Mouse (Mus musculus) liver, embryonic 11.5 days (tissue): ENCODE data around the gene Sema3b. TPM values are rescaled to one million over a fixed set of nuclear protein-coding genes. Genes with fewer than 3 reads are reported as not detected.
A peak's percentile ranks its signal among the peaks of the same experiment; 100 is the strongest.

Experiments
- ATAC-seq: fragments of 200-750 bp; cut with Nextera tagmentation; replicated peaks from 2 replicates; pipeline ENCODE4 v1.8.0; 2017; ENCODE audit warnings: moderate number of reproducible peaks, mild to moderate bottlenecking, moderate TSS enrichment, moderate library complexity; ENCODE audit not compliant: low FRiP score
- DNase-seq: peaks from one replicate; pipeline ENCODE4 v3.0.0-alpha.2; 2017; ENCODE audit warnings: low spot score
- H3K27ac ChIP-seq: fragments of 300-500 bp; sonication (generic); 2 replicates; pipeline ENCODE4 v1.5.1; 2014; ENCODE audit warnings: mild to moderate bottlenecking, low read depth, low read length, control low read depth
- H3K27me3 ChIP-seq: fragments of 300-500 bp; sonication (generic); replicated peaks from 2 replicates; pipeline ENCODE4 v1.6.1; 2014; ENCODE audit warnings: low read length, mixed read lengths; ENCODE audit not compliant: control insufficient read depth, insufficient read depth
- H3K36me3 ChIP-seq: fragments of 300-500 bp; sonication (generic); 2 replicates; pipeline ENCODE4 v1.6.1; 2014; ENCODE audit warnings: mild to moderate bottlenecking, low read length, moderate library complexity, mixed read lengths; ENCODE audit not compliant: control insufficient read depth, insufficient read depth
- H3K4me1 ChIP-seq: fragments of 300-500 bp; sonication (generic); replicated peaks from 2 replicates; pipeline ENCODE4 v1.6.1; 2014; ENCODE audit warnings: low read length, mixed read lengths; ENCODE audit not compliant: control insufficient read depth, insufficient read depth
- H3K4me2 ChIP-seq: fragments of 300-500 bp; sonication (generic); 2 replicates; pipeline ENCODE4 v1.6.1; 2014; ENCODE audit warnings: mild to moderate bottlenecking, control low read depth, moderate library complexity
- H3K4me3 ChIP-seq: fragments of 300-500 bp; sonication (generic); 2 replicates; pipeline ENCODE4 v1.5.1; 2014; ENCODE audit warnings: low read depth, low read length, control low read depth
- H3K9ac ChIP-seq: fragments of 300-500 bp; sonication (generic); 2 replicates; pipeline ENCODE4 v1.6.1; 2014; ENCODE audit warnings: low read depth, low read length, control low read depth
- H3K9me3 ChIP-seq: fragments of 300-500 bp; sonication (generic); 2 replicates; pipeline ENCODE4 v1.6.1; 2016; ENCODE audit warnings: low read length, inconsistent platforms, mixed read lengths; ENCODE audit not compliant: control insufficient read depth
- WGBS: fragments of 180-500 bp; shearing (Covaris S2); extraction: QIAGEN DNeasy Blood & Tissue Kit; methylation state at CpG from one replicate; pipeline ENCODE4 v1.1.7; 2014; 5-methylcytosine and 5-hydroxymethylcytosine counted together
- polyA plus RNA-seq: library from polyadenylated mRNA; unstranded; fragments of >200 nt; fragmentation: Nextera tagmentation; extraction: Ambion mirVana; gene quantifications from 2 replicates; pipeline ENCODE4 v1.2.1, GENCODE M21; 2014

Gene Sema3b
- polyA plus RNA-seq, 1 experiment from 2014 or later, result 0.63 TPM

DNA sequence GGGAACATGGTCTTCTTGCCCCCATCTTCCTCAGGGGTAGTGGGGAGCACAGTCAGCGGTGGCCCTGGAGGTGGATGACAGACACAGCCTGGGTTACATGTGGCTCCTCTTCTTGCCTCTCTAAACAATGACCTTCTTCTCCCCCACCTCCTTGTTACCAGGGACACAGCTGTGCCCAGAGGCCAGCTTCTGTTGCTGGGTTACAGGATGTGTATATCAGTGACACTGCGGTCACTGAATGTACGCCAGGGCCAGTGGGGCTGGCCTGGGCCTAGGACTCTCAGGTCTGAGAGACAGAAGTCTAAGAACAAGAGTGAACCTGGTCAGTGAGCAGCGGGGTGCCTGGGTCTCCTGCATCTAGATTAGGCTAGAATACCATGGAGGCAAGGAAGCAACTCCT lies 6.0 kb upstream of the Sema3b start:
- Histone ChIP-seq H3K27me3 (no peaks in the 10 kb centered on the region), H3K4me1 (peaks cover 32% of the 10 kb centered on the region), H3K9ac (no peak overlapping the region), H3K4me3 (no peak overlapping the region), H3K9me3 (no peaks in the 10 kb centered on the region), H3K36me3 (peaks cover 34% of the 10 kb centered on the region), H3K27ac (no peak overlapping the region), H3K4me2 (no peak overlapping the region)
- DNase-seq (no peak), ATAC-seq (no peak)
- 89% methylated on average over 4 of the region's 4 CpGs for WGBS

DNA sequence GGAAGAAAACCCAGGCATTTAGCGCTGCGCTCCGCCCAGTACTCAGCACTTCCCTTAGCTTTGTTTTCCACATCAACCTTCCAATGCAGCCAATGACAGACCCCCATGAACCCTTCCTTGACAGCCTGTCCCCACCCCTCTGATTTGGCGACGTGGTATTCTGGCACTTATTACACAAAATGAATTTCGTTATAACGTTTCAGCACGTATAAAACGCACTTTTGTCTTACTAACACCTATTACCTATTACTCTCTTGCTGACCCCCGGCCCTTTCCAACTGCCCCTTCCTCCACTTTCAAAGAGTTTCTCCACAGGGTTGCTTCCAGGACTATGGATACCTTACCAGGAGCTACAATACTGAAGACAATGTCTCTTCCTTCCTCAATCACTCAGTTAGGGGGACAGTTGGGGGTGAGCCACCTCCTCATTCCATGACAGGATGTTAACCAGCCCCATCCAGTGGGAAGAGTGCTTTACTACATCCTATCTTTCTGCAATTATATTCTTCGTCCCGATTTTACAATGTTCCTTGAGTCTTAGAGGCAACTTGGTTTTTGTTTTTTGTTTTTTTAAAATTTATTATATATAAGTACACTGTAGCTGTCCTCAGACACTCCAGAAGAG lies 4.0 kb upstream of the Sema3b start:
- Histone ChIP-seq H3K4me1 (peaks cover 26% of the 10 kb centered on the region), H3K9ac (peak overlapping the region; percentile 68; the same call in 1 of the 2 replicates), H3K4me2 (peak overlapping the region; percentile 87), H3K4me3 (peak overlapping the region; percentile 56), H3K9me3 (no peaks in the 10 kb centered on the region), H3K36me3 (peaks cover 27% of the 10 kb centered on the region), H3K27ac (peak overlapping the region; percentile 70), H3K27me3 (no peaks in the 10 kb centered on the region)
- DNase-seq, result no peak
- 0 out of 2 replicates have a peak, but pooled peaks have one; percentile 18 for ATAC-seq
- 12% methylated on average over 12 of the region's 12 CpGs for WGBS

GRCm38 (mm10) chr9:107612191-107612944 lies 3.3 kb upstream of the Sema3b start:
- peak; percentile 99 for DNase-seq
- Histone ChIP-seq H3K4me2 (peak overlapping the region; percentile 87), H3K4me1 (peaks cover 29% of the 10 kb centered on the region), H3K9ac (peak overlapping the region; percentile 68), H3K4me3 (peak overlapping the region; percentile 56), H3K9me3 (no peaks in the 10 kb centered on the region), H3K27me3 (no peaks in the 10 kb centered on the region), H3K36me3 (peaks cover 24% of the 10 kb centered on the region), H3K27ac (peak overlapping the region; percentile 70)
- ATAC-seq, result peak; percentile 93
- 7% methylated on average over 44 of the region's 48 CpGs for WGBS

DNA sequence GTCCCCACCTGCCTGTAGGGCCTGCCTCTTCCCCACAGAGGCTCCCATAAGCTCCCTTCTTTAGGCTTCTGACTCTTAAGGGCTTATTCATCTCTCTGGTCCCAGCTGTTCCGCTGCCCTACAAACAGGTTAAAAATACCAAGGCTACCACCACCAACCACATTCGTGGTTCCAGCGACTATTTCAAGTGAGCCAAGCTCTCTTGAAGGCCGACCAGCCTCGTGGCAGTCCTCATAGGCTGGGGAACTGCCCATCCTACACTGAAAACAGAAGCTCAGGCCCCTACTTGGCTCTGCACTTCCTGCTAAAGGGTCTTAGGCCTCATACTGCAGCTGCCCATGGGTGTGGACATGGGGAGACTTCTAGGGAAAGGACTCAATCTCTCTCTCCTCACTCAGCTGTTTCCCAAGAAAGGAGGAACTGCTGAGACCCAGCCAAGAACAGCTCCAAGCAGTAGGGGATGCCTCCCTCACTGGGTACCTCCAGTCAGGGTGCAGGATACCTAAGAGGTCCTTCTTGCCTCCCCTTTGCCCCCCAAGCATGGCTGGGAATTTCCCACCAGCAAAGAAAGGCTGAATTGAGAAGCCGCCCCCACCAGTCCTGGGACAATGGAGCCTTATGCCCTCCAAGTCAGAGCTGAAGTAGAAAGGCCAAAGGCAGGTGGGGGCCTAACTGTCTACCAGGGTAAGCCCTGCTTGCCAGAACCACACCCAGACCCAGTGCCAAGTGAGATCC lies 2.6 kb upstream of the Sema3b start:
- peak overlapping the region; percentile 87 for H3K4me2 ChIP-seq
- 51% methylated on average over 6 of the region's 6 CpGs for whole genome bisulfite sequencing
- DNase-seq (no peak), ATAC-seq (no peak)
- peak overlapping the region; percentile 56 for H3K4me3 ChIP-seq
- no peaks in the 10 kb centered on the region for H3K9me3 ChIP-seq
- H3K9ac ChIP-seq, result peak overlapping the region; percentile 68
- H3K27ac ChIP-seq, result peak overlapping the region; percentile 70
- peaks cover 21% of the 10 kb centered on the region for H3K36me3 ChIP-seq
- no peaks in the 10 kb centered on the region for H3K27me3 ChIP-seq
- peaks cover 32% of the 10 kb centered on the region for H3K4me1 ChIP-seq

DNA sequence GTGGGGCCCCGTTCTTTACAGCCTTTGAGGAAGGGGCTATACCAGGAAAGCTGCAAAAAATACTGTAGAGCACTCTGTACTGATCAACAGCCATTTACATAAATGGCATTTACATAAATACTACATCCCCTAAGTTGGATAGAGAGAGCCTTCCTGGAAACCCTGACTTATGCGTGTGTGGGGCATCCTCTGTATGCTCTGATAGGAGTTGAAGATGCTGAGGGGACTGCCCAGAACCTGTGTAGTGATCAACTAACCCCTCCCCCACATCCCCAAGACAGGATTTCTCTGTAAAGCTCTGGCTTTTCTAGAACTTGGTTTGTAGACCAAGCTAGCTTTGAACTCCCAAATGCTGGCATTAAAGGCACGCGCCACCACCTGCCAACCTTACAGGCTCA lies 403 bp upstream of the Sema3b start:
- ATAC-seq (no peak), DNase-seq (no peak)
- no peak overlapping the region for H3K4me3 ChIP-seq
- no peaks in the 10 kb centered on the region for H3K27me3 ChIP-seq
- no peak overlapping the region for H3K27ac ChIP-seq
- no peak overlapping the region for H3K4me2 ChIP-seq
- no peaks in the 10 kb centered on the region for H3K9me3 ChIP-seq
- peaks cover under 1% of the 10 kb centered on the region; the same call in 1 of the 2 replicates for H3K36me3 ChIP-seq
- no peak overlapping the region for H3K9ac ChIP-seq
- 75% methylated on average over 4 of the region's 4 CpGs for WGBS
- H3K4me1 ChIP-seq, result peaks cover 37% of the 10 kb centered on the region

DNA sequence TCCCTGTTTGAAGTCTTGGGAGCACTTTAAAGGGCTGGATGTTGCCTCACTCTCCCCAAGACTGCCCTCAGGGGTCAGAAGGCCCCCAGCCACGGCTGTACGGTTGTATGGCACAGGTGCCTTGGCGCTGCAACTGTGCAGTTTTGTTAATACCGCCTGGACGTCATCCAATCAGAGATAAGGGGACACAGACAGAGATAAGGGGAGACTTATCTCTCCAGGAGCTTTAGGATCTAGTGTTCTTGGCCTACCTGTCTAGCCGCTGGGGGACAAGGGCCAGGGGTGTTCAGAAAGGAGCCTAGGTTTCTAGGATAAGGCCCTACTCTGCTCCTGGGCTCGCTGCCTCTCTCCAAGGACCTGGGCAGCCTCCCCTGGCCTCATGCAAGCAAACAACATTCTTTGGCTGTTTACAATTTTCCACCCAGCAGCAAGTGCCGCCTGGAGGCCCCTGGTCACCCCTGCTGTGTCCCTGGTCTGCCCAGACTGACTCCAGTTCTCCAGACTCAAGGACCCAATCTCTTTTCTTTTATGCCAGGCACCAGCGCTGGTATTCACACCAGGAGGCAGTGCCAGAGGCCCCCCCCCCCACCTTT lies 1.3 kb downstream of the Sema3b start:
- Histone ChIP-seq H3K9ac (no peak overlapping the region), H3K4me2 (no peak overlapping the region), H3K27me3 (no peaks in the 10 kb centered on the region; the same call in 1 of the 2 replicates), H3K36me3 (no peaks in the 10 kb centered on the region), H3K27ac (no peak overlapping the region), H3K9me3 (no peaks in the 10 kb centered on the region), H3K4me1 (peaks cover 31% of the 10 kb centered on the region), H3K4me3 (no peak overlapping the region)
- WGBS, result 45% methylated on average over 9 of the region's 9 CpGs
- no peak for ATAC-seq
- no peak for DNase-seq

- ATAC-seq (no peak), DNase-seq (no peak)
- Histone ChIP-seq H3K4me1 (peaks cover 31% of the 10 kb centered on the region), H3K4me2 (no peak overlapping the region), H3K4me3 (no peak overlapping the region), H3K27me3 (no peaks in the 10 kb centered on the region; the same call in 1 of the 2 replicates), H3K9me3 (no peaks in the 10 kb centered on the region), H3K36me3 (no peaks in the 10 kb centered on the region), H3K27ac (no peak overlapping the region), H3K9ac (no peak overlapping the region)
- WGBS, result 78% methylated on average over 2 of the region's 2 CpGs
These were observed 2.0 kb downstream of the Sema3b start for GRCm38 (mm10) chr9:107607036-107607435.

DNA sequence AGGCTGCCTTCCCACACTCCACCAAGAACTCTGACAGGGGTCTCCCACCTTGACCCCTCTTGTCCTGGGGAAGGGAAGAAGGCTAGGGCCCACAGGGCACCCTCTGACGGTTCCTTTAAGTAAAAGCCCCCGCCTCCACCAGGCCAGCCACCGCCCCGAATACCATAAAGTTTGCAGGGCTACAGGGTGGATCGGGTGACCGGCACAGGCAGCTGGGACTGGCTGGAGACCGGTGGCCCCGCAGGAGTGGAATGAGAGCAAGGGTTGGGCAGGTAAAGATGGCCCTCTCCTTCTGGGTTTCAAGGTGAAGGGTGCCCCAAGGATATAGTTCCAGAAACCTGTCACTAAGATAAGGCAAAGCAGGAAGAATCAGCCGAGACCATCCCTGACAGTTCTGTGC lies 2.4 kb downstream of the Sema3b start:
- 24% methylated on average over 9 of the region's 9 CpGs for WGBS
- Histone ChIP-seq H3K4me1 (peaks cover 26% of the 10 kb centered on the region), H3K9ac (no peak overlapping the region), H3K27me3 (no peaks in the 10 kb centered on the region; the same call in 1 of the 2 replicates), H3K36me3 (no peaks in the 10 kb centered on the region), H3K4me3 (no peak overlapping the region), H3K27ac (no peak overlapping the region), H3K4me2 (no peak overlapping the region), H3K9me3 (no peaks in the 10 kb centered on the region)
- DNase-seq (no peak), ATAC-seq (no peak)
